Mouse (Mus musculus): Measurements from ENCODE around the gene Pnn.
"Not testable (repeated sequence)": the region's sequence is repeated elsewhere in the genome, so short reads cannot be mapped to it uniquely, and the experiment has no call there.

Gene Pnn

GRCm38 (mm10) chr12:59066448-59067077 lies at the start of gene Pnn:
Gene Pnn, plus strand, starts transcription at chr12:59066884.
- peak; percentile 94 for DNase-seq (ENCODE audit: low read depth, low spot score)

- DNase-seq (ENCODE audit: low read depth, low spot score) = no peak
These were observed 48.7 kb upstream of the Pnn start for GRCm38 (mm10) chr12:59017970-59018369.

- DNase-seq (ENCODE audit: low read depth, low spot score) = no peak
These were observed 46.8 kb upstream of the Pnn start for GRCm38 (mm10) chr12:59019891-59020290.

- DNase-seq (ENCODE audit: low read depth, low spot score) = no peak
These were observed 45.4 kb upstream of the Pnn start for GRCm38 (mm10) chr12:59021306-59021705.

- DNase-seq (ENCODE audit: low read depth, low spot score) = no peak
These were observed 34.6 kb upstream of the Pnn start for GRCm38 (mm10) chr12:59032101-59032500.

- DNase-seq (ENCODE audit: low read depth, low spot score) = no peak
These were observed 27.3 kb upstream of the Pnn start for GRCm38 (mm10) chr12:59039162-59039970.

GRCm38 (mm10) chr12:59039971-59040844 lies 26.5 kb upstream of the Pnn start:
- no peak for DNase-seq (ENCODE audit: low read depth, low spot score)

- no peak for DNase-seq (ENCODE audit: low read depth, low spot score)
These were observed 25.8 kb upstream of the Pnn start for GRCm38 (mm10) chr12:59040851-59041250.

GRCm38 (mm10) chr12:59052470-59052869 lies 14.2 kb upstream of the Pnn start:
- no peak for DNase-seq (ENCODE audit: low read depth, low spot score)

GRCm38 (mm10) chr12:59053166-59053565 lies 13.5 kb upstream of the Pnn start:
- DNase-seq (ENCODE audit: low read depth, low spot score) = no peak

GRCm38 (mm10) chr12:59053976-59054375 lies 12.7 kb upstream of the Pnn start:
- DNase-seq (ENCODE audit: low read depth, low spot score) = no peak

GRCm38 (mm10) chr12:59055196-59055850 lies 11.4 kb upstream of the Pnn start:
- no peak for DNase-seq (ENCODE audit: low read depth, low spot score)

GRCm38 (mm10) chr12:59056222-59056621 lies 10.5 kb upstream of the Pnn start:
- no peak for DNase-seq (ENCODE audit: low read depth, low spot score)

GRCm38 (mm10) chr12:59058242-59058641 lies 8.4 kb upstream of the Pnn start:
- not testable (repeated sequence) for DNase-seq (ENCODE audit: low read depth, low spot score)

GRCm38 (mm10) chr12:59060322-59060721 lies 6.4 kb upstream of the Pnn start:
- no peak for DNase-seq (ENCODE audit: low read depth, low spot score)

- DNase-seq (ENCODE audit: low read depth, low spot score) = peak; percentile 62
These were observed 5.6 kb upstream of the Pnn start, which contains the start of gene Trappc6b for GRCm38 (mm10) chr12:59060993-59061595. Gene Trappc6b, minus strand, starts transcription at chr12:59061472.

- DNase-seq (ENCODE audit: low read depth, low spot score) = no peak
These were observed 1.8 kb upstream of the Pnn start for GRCm38 (mm10) chr12:59064837-59065236.

- no peak for DNase-seq (ENCODE audit: low read depth, low spot score)
These were observed 908 bp upstream of the Pnn start for GRCm38 (mm10) chr12:59065776-59066175.

- DNase-seq (ENCODE audit: low read depth, low spot score) = no peak
These were observed 411 bp downstream of the Pnn start for GRCm38 (mm10) chr12:59067095-59067494.

GRCm38 (mm10) chr12:59068791-59069190 lies 2.1 kb downstream of the Pnn start:
- DNase-seq (ENCODE audit: low read depth, low spot score) = no peak

GRCm38 (mm10) chr12:59072286-59072685 lies 5.6 kb downstream of the Pnn start:
- no peak for DNase-seq (ENCODE audit: low read depth, low spot score)
